Mouse (Mus musculus) kidney, embryonic 16.5 days (tissue): ENCODE results near the gene Eps8l2. TPM values are rescaled to one million over a fixed set of nuclear protein-coding genes. Genes with fewer than 3 reads are reported as not detected.
A peak's percentile ranks its signal among the peaks of the same experiment; 100 is the strongest.

Experiments used
- ATAC-seq: fragments of 200-750 bp; cut with Nextera tagmentation; 2 replicates; pipeline ENCODE4 v1.8.0; 2017; ENCODE audit warnings: moderate TSS enrichment; ENCODE audit not compliant: low FRiP score, low TSS enrichment
- H3K27ac ChIP-seq: fragments of 300-500 bp; sonication (generic); 2 replicates; pipeline ENCODE4 v1.5.1; 2014; ENCODE audit warnings: low read length
- H3K27me3 ChIP-seq: fragments of 300-500 bp; sonication (generic); 2 replicates; pipeline ENCODE4 v1.6.1; 2014; ENCODE audit warnings: low read length, control low read depth, mixed read lengths; ENCODE audit not compliant: insufficient read depth
- H3K36me3 ChIP-seq: fragments of 300-500 bp; sonication (generic); 2 replicates; pipeline ENCODE4 v1.6.1; 2014; ENCODE audit warnings: low read length, control low read depth, mixed read lengths; ENCODE audit not compliant: insufficient read depth
- H3K4me1 ChIP-seq: fragments of 300-500 bp; sonication (generic); 2 replicates; pipeline ENCODE4 v1.6.1; 2014; ENCODE audit warnings: low read length, control low read depth, mixed read lengths; ENCODE audit not compliant: insufficient read depth
- H3K4me2 ChIP-seq: fragments of 300-500 bp; sonication (generic); replicated peaks from 2 replicates; pipeline ENCODE4 v1.6.1; 2014; ENCODE audit warnings: low read depth, low read length
- H3K4me3 ChIP-seq: fragments of 300-500 bp; sonication (generic); 2 replicates; pipeline ENCODE4 v1.5.1; 2014; ENCODE audit warnings: mild to moderate bottlenecking, low read length
- H3K9ac ChIP-seq: fragments of 300-500 bp; sonication (generic); replicated peaks from 2 replicates; pipeline ENCODE4 v1.6.1; 2014; ENCODE audit warnings: low read length
- H3K9me3 ChIP-seq: fragments of 300-500 bp; sonication (generic); 2 replicates; pipeline ENCODE4 v1.6.1; 2016; ENCODE audit warnings: low read length, control low read depth
- WGBS: fragments of 180-500 bp; shearing (Covaris S2); extraction: QIAGEN DNeasy Blood & Tissue Kit; methylation state at CpG from one replicate; pipeline ENCODE4 v1.1.7; 2014; 5-methylcytosine and 5-hydroxymethylcytosine counted together
- polyA plus RNA-seq: library from polyadenylated mRNA; unstranded; fragments of >200 nt; fragmentation: Nextera tagmentation; extraction: Ambion mirVana; gene quantifications from 2 replicates; pipeline ENCODE4 v1.2.1, GENCODE M21; 2015

Gene Eps8l2
- polyA plus RNA-seq, 1 experiment from 2014 or later = 59.4 TPM

DNA sequence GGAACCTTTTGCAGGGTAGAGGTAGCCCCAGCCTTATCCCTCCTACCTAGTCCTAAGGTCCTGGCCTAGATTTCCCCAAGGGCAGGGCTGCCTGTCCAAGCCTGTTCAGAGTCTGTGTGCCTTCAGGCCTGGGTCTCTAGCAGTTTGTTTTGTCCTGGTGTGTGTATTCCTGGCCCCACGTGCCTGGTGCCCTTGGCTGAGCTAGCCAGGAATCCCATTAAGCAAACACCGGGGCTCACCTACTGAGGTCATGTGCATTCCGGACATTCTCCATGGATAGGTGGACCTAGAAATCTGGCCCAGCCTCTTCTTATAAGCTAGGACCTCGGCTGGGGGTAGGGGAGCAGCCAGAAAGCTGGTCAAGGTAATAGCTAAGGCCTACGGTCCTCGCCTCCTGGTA is 1.8 kb downstream of the Eps8l2 start:
- peak overlapping the region; percentile 47; the same call in 1 of the 2 replicates for H3K4me3 ChIP-seq
- no peaks in the 10 kb centered on the region for H3K9me3 ChIP-seq
- WGBS = 67% methylated on average over 6 of the region's 6 CpGs
- no peaks in the 10 kb centered on the region for H3K36me3 ChIP-seq
- H3K27me3 ChIP-seq = no peaks in the 10 kb centered on the region
- H3K27ac ChIP-seq = peak overlapping the region; percentile 79
- peak overlapping the region; percentile 63 for H3K4me2 ChIP-seq
- H3K4me1 ChIP-seq = peaks cover 19% of the 10 kb centered on the region
- peak; percentile 50 for ATAC-seq
- peak overlapping the region; percentile 73 for H3K9ac ChIP-seq

DNA sequence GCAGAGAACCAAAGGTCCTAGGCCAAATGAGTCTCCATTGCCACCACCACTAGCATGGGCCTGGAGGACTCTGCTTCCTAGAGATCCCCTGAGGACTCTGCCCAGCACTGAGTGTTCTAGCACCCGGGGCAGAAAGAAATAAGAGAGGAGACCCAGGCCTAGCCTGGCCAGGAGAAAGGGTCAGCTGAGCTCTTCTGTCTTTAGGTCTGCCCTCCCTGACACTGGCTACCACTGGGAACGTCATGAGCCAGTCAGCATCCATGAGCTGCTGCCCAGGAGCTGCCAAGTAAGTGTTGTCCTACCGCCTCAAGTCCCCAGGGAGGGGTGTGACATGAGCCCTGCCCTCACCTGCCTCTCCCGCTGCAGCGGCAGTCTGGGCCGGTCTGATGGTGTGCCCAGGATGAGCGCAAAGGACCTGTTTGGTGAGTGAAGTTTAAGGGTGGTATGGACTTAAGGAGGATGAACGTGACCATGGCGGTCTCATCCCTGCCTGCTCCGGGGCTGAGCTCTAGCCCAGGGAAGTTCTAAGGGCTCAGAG is 3.1 kb downstream of the Eps8l2 start:
- Histone ChIP-seq H3K4me1 (peaks cover 19% of the 10 kb centered on the region), H3K4me2 (no peak overlapping the region), H3K9ac (no peak overlapping the region), H3K9me3 (no peaks in the 10 kb centered on the region), H3K27me3 (no peaks in the 10 kb centered on the region), H3K36me3 (no peaks in the 10 kb centered on the region), H3K4me3 (no peak overlapping the region), H3K27ac (no peak overlapping the region)
- WGBS = 75% methylated on average over 10 of the region's 10 CpGs
- no peak for ATAC-seq

DNA sequence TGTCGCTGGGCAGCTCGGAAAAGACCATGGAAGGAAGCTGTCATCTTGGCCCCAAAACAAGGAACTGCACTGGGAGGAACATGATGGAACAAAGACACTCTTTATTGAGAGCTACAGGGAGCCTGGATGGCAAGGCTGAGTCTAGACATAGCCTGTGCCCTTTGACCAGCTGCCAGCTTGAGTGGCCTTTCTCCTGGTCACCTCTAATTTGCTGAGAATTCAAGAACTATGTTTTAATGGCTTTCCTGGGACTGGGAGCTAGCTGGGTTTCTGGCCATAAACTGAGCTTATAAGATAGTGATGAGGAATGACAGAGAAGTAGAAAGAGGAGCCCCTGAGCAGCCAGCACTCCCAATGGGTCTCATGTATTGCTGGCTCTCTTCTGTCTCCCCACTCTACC is 4.5 kb downstream of the Eps8l2 start:
- no peak overlapping the region for H3K4me3 ChIP-seq
- no peak overlapping the region for H3K4me2 ChIP-seq
- WGBS = 83% methylated on average over 2 of the region's 2 CpGs
- peaks cover 12% of the 10 kb centered on the region for H3K4me1 ChIP-seq
- H3K9me3 ChIP-seq = no peaks in the 10 kb centered on the region
- H3K36me3 ChIP-seq = no peaks in the 10 kb centered on the region
- H3K27ac ChIP-seq = no peak overlapping the region; the same call in 1 of the 2 replicates
- no peaks in the 10 kb centered on the region for H3K27me3 ChIP-seq
- no peak overlapping the region for H3K9ac ChIP-seq
- no peak for ATAC-seq

DNA sequence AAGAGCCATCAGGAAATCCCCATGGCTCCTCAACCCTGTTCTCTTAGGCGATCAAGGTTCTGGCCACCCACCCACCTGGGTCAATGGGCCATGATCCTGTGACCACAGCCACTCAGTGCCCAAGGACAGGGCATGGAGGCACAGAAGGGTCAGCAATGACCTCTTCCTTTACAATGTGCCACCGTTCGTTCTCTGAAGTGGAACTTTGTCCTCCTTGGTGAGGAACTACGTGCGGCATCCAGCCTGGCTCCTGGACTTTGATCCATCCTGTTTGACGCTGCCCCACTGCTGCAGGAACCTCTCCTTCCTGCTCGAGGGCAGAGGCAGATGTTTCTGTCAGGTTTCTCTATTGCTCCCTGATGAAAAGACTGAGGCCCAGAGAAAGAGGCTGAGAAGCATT is 5.0 kb downstream of the Eps8l2 start:
- no peak overlapping the region; the same call in 1 of the 2 replicates for H3K27ac ChIP-seq
- WGBS = 65% methylated on average over 7 of the region's 7 CpGs
- H3K27me3 ChIP-seq = no peaks in the 10 kb centered on the region
- H3K36me3 ChIP-seq = no peaks in the 10 kb centered on the region
- H3K9me3 ChIP-seq = no peaks in the 10 kb centered on the region
- no peak overlapping the region for H3K9ac ChIP-seq
- H3K4me2 ChIP-seq = no peak overlapping the region
- no peak for ATAC-seq
- no peak overlapping the region for H3K4me3 ChIP-seq
- peaks cover 8% of the 10 kb centered on the region for H3K4me1 ChIP-seq

DNA sequence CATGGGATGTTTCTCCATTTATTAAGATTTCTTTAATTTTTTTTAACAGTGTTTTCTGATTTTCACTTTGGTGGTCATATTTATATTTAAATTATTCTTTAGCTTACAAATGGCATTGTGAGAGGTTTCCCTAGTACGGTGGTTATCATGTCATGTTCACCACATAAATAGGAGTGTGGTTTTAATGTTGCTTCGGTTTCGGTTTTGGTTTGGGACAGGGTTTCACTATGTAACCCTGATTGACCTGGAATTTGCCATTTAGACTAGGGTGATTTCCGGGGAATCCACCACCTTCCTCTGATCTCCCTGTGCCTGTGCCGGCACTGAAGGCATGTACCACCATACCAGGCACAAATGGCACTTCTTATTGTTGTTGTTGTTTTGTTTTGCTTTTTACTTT is 6.1 kb downstream of the Eps8l2 start:
- 84% methylated on average over 5 of the region's 5 CpGs for WGBS
- Histone ChIP-seq H3K36me3 (no peaks in the 10 kb centered on the region), H3K27ac (no peak overlapping the region), H3K4me2 (no peak overlapping the region), H3K4me1 (peaks cover 5% of the 10 kb centered on the region), H3K4me3 (no peak overlapping the region), H3K9me3 (no peaks in the 10 kb centered on the region), H3K9ac (no peak overlapping the region), H3K27me3 (no peaks in the 10 kb centered on the region)
- no peak for ATAC-seq

DNA sequence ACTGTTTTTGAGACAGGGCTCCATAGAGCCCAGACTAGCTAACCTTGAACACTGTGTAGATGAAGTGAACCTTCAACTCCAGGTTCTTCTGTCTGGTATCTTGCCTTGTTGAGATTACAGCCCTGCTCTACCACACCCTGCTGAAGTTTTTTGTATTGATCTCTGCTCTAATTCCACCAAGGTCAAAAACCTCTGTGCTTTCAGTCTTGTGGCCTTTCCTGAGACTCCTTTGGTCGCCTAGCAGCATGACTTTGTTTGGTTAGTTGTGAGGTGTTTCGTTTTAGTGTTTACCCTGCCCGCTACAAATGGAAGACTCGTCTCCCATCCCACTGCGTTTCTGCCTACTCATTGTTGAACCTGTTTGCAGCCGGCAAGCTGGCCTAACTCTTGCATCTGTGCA is 12.4 kb downstream of the Eps8l2 start:
- H3K27me3 ChIP-seq = no peaks in the 10 kb centered on the region
- 76% methylated on average over 6 of the region's 6 CpGs for WGBS
- ATAC-seq = no peak

DNA sequence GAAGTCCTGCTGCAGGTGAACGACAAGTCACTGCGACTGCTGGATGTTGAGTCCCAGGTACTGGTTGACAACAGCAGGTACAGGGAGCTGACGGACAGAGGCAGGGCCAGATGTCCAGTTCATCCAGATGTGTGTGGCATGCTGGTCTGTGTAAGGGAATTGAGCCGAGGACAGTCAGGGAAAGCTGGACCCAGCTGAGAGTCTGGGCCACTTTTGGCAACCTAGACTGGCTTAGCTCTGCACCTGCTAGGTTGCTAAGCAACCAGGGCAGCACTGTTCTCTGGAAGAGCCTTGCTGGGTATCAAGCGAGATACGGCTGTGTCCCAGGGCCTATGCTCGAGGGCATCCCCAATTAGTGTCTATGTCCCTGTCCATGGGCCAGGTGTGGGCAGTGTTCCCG is 16.4 kb downstream of the Eps8l2 start:
- H3K27ac ChIP-seq = no peak overlapping the region
- no peak for ATAC-seq
- no peak overlapping the region for H3K4me2 ChIP-seq
- no peaks in the 10 kb centered on the region for H3K9me3 ChIP-seq
- no peaks in the 10 kb centered on the region for H3K4me1 ChIP-seq
- H3K9ac ChIP-seq = no peak overlapping the region
- no peak overlapping the region for H3K4me3 ChIP-seq
- H3K27me3 ChIP-seq = no peaks in the 10 kb centered on the region
- H3K36me3 ChIP-seq = no peaks in the 10 kb centered on the region
- WGBS = 87% methylated on average over 8 of the region's 8 CpGs

More for the DNA sequence above, 12.4 kb downstream of the Eps8l2 start:
- Histone ChIP-seq H3K9me3 (no peaks in the 10 kb centered on the region), H3K4me2 (no peak overlapping the region), H3K4me1 (no peaks in the 10 kb centered on the region), H3K36me3 (no peaks in the 10 kb centered on the region), H3K27ac (no peak overlapping the region), H3K4me3 (no peak overlapping the region), H3K9ac (no peak overlapping the region)

DNA sequence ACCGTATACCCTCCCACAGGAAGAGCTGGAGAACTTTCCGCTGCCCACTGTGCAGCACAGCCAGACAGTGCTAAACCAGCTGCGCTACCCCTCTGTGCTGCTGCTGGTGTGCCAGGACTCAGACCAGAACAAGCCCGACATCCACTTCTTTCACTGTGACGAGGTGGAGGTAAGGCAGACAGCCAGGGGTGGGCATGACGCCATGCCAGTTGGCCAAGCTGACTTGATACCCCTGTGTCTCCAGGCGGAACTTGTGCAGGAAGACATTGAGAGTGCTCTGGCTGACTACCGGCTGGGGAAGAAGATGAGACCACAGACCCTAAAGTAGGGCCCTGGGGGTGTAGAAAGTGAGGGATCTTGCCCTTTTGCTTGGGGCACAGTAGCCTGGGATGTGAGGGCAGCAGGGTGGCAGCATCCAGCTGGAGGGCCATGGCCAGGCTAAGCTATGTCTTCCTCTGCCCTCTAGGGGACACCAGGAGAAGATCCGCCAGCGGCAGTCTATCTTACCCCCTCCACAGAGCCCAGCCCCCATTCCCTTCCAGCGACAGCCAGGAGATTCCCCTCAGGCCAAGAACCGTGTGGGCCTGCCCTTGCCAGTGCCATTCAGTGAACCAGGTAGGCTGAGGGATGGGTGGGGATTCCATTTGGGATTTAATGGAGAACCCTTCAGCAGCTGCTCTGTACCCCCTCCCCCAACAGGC is 17.1 kb downstream of the Eps8l2 start:
- Histone ChIP-seq H3K4me1 (no peaks in the 10 kb centered on the region), H3K4me3 (no peak overlapping the region), H3K4me2 (no peak overlapping the region), H3K36me3 (no peaks in the 10 kb centered on the region), H3K9ac (no peak overlapping the region), H3K9me3 (no peaks in the 10 kb centered on the region), H3K27me3 (no peaks in the 10 kb centered on the region), H3K27ac (no peak overlapping the region)
- WGBS = 64% methylated on average over 12 of the region's 12 CpGs
- no peak for ATAC-seq

DNA sequence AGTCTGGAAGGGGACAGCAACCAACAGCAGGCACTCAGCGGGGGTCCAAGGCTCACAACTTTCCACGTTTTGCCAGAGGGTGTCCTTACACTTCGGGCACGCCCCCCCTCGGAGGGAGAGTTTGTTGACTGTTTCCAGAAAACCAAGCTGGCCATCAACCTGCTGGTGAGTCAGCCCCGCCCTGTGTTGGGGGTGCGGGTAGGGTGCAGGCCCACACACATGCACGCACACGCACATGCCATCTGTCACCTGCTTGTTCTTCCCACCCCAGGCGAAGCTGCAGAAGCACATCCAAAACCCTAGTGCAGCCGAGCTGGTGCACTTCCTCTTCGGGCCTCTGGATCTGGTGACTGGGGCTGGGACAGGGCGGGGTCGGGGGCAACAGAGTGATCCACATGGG is 18.3 kb downstream of the Eps8l2 start:
- H3K4me1 ChIP-seq = no peaks in the 10 kb centered on the region
- H3K27ac ChIP-seq = no peak overlapping the region
- H3K9ac ChIP-seq = no peak overlapping the region
- 81% methylated on average over 14 of the region's 14 CpGs for WGBS
- ATAC-seq = no peak
- H3K4me3 ChIP-seq = no peak overlapping the region
- H3K9me3 ChIP-seq = no peaks in the 10 kb centered on the region
- H3K36me3 ChIP-seq = no peaks in the 10 kb centered on the region
- 0 out of 2 replicates have a peak, but pooled peaks cover 5% of the 10 kb centered on the region for H3K27me3 ChIP-seq
- no peak overlapping the region for H3K4me2 ChIP-seq

DNA sequence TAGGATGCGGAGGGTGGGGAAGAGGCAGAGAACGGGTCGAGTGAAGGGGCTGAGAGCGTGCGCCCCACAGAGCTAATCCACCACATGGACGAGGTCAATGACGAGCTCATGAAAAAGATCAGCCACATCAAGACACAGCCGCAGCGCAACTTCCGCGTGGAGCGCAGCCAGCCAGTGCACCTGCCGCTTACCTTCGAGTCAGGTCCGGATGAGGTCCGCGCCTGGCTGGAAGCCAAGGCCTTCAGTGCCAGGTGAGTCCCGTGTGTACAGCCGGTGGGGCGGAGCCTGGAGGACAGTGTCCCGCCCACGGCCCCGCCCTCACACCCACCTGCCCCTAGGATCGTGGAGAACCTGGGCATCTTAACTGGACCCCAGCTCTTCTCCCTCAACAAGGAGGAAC is 22.8 kb downstream of the Eps8l2 start:
- Histone ChIP-seq H3K4me2 (0 out of 2 replicates have a peak overlapping the region, but pooled peaks have one; percentile 13), H3K9me3 (no peaks in the 10 kb centered on the region), H3K4me1 (no peaks in the 10 kb centered on the region), H3K27me3 (peaks cover 5% of the 10 kb centered on the region; the same call in 1 of the 2 replicates), H3K36me3 (no peaks in the 10 kb centered on the region), H3K27ac (peak overlapping the region; percentile 28; the same call in 1 of the 2 replicates), H3K4me3 (no peak overlapping the region), H3K9ac (no peak overlapping the region)
- 12% methylated on average over 24 of the region's 24 CpGs for WGBS
- peak; percentile 47; the same call in 1 of the 2 replicates for ATAC-seq
